Mouse (Mus musculus) limb, embryonic 11.5 days (tissue): ENCODE results near the gene Il17ra. TPM values are rescaled to one million over a fixed set of nuclear protein-coding genes. Genes with fewer than 3 reads are reported as not detected.

Experiments
- ATAC-seq: fragments of 200-750 bp; cut with Nextera tagmentation; 2 replicates; pipeline ENCODE4 v1.8.0; 2017; ENCODE audit warnings: low read depth; ENCODE audit not compliant: insufficient number of reproducible peaks, low FRiP score, low TSS enrichment
- DNase-seq: peaks from one replicate; pipeline ENCODE4 v3.0.0-alpha.2; 2015; ENCODE audit warnings: low spot score
- H3K27ac ChIP-seq: fragments of 300-500 bp; sonication (generic); replicated peaks from 2 replicates; pipeline ENCODE4 v1.5.1; 2014; ENCODE audit warnings: low read depth, mild to moderate bottlenecking, low read length
- H3K27me3 ChIP-seq: fragments of 300-500 bp; sonication (generic); 2 replicates; pipeline ENCODE4 v1.6.1; 2014; ENCODE audit warnings: mild to moderate bottlenecking, low read length, mixed read lengths; ENCODE audit not compliant: control insufficient read depth, insufficient read depth
- H3K36me3 ChIP-seq: fragments of 300-500 bp; sonication (generic); 2 replicates; pipeline ENCODE4 v1.6.1; 2014; ENCODE audit warnings: mild to moderate bottlenecking, low read length, moderate library complexity, mixed read lengths; ENCODE audit not compliant: control insufficient read depth, insufficient read depth
- H3K4me1 ChIP-seq: fragments of 300-500 bp; sonication (generic); 2 replicates; pipeline ENCODE4 v1.6.1; 2014; ENCODE audit warnings: low read length, mixed read lengths; ENCODE audit not compliant: control insufficient read depth, insufficient read depth
- H3K4me2 ChIP-seq: fragments of 300-500 bp; sonication (generic); 2 replicates; pipeline ENCODE4 v1.6.1; 2014; ENCODE audit warnings: low read depth, mild to moderate bottlenecking, moderate library complexity; ENCODE audit not compliant: severe bottlenecking
- H3K4me3 ChIP-seq: fragments of 300-500 bp; sonication (generic); 2 replicates; pipeline ENCODE4 v1.5.1; 2014; ENCODE audit warnings: low read depth, low read length
- H3K9ac ChIP-seq: fragments of 300-500 bp; sonication (generic); 2 replicates; pipeline ENCODE4 v1.6.1; 2014; ENCODE audit warnings: mild to moderate bottlenecking, low read length
- H3K9me3 ChIP-seq: fragments of 300-500 bp; sonication (generic); 2 replicates; pipeline ENCODE4 v1.6.1; 2016; ENCODE audit warnings: low read length; ENCODE audit not compliant: control insufficient read depth
- WGBS: fragments of 180-500 bp; shearing (Covaris S2); extraction: QIAGEN DNeasy Blood & Tissue Kit; methylation state at CpG from one replicate; pipeline ENCODE4 v1.1.7; 2014; 5-methylcytosine and 5-hydroxymethylcytosine counted together
- polyA plus RNA-seq: library from polyadenylated mRNA; unstranded; fragments of >200 nt; fragmentation: Nextera tagmentation; extraction: Ambion mirVana; gene quantifications from 2 replicates; pipeline ENCODE4 v1.2.1, GENCODE M21; 2014

Gene Il17ra
- polyA plus RNA-seq, 1 experiment from 2014 or later: 1.9 TPM

- no peaks in the 10 kb centered on the region for H3K36me3 ChIP-seq
- ATAC-seq: no peak
These were observed 3.7 kb downstream of the Il17ra start for GRCm38 (mm10) chr6:120466609-120467329.

DNA sequence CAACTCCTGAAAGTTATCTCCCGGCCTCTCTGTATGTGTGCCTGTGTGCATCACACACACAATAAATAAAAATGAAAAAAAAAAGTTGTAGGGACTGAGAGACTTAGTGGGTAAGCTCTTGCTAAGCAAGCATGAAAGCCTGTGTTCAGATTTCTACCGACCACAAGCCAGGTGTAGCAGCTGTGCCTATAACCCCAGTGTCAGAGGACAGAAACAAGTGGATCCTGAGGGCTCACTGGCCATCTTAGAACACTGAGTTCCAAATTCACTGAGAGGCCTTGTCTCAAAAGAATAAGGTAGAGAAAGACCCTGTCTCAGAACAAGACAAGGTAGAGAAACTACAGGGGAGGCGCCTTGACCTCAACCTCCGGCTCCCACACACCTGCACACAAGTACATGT lies 5.2 kb downstream of the Il17ra start:
- 94% methylated on average over 4 of the region's 4 CpGs for WGBS
- Histone ChIP-seq H3K36me3 (no peaks in the 10 kb centered on the region), H3K27ac (no peak overlapping the region), H3K4me2 (no peak overlapping the region), H3K27me3 (peaks cover 15% of the 10 kb centered on the region), H3K9me3 (no peaks in the 10 kb centered on the region), H3K9ac (no peak overlapping the region), H3K4me1 (peaks cover 12% of the 10 kb centered on the region), H3K4me3 (no peak overlapping the region)
- no peak for DNase-seq
- ATAC-seq: no peak

More at GRCm38 (mm10) chr6:120466609-120467329, 3.7 kb downstream of the Il17ra start:
- Histone ChIP-seq H3K27me3 (peaks cover 29% of the 10 kb centered on the region), H3K4me2 (no peak overlapping the region), H3K9ac (no peak overlapping the region), H3K9me3 (no peaks in the 10 kb centered on the region), H3K4me3 (no peak overlapping the region), H3K4me1 (peaks cover 9% of the 10 kb centered on the region), H3K27ac (no peak overlapping the region)
- 77% methylated on average over 10 of the region's 10 CpGs for whole genome bisulfite sequencing
- DNase-seq: no peak

DNA sequence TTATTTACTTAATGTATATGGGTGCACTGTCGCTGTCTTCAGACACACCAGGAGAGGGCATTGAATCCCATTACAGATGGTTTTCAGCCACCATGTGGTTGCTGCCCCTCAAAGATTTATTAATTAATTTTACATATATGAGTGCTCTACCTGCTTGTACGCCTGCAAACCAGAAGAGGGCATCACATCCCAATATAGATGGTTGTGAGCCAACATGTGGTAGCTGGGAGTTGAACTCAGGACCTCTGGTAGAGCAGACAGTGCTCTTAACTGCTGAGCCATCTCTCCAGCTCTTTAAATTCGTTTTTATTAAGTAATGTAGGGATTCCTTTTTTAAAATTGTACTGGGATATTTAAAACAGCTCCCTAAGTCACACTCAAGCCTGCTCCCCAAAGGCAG lies 6.2 kb downstream of the Il17ra start:
- Histone ChIP-seq H3K9ac (no peak overlapping the region), H3K36me3 (no peaks in the 10 kb centered on the region), H3K27me3 (peaks cover 5% of the 10 kb centered on the region; the same call in 1 of the 2 replicates), H3K27ac (no peak overlapping the region), H3K4me2 (no peak overlapping the region), H3K4me1 (peaks cover 6% of the 10 kb centered on the region), H3K4me3 (no peak overlapping the region), H3K9me3 (no peaks in the 10 kb centered on the region)
- no peak for DNase-seq
- no peak for ATAC-seq
- 64% methylated on average over 3 of the region's 3 CpGs for WGBS

- Histone ChIP-seq H3K4me2 (no peak overlapping the region), H3K27ac (no peak overlapping the region)
These were observed 6.7 kb downstream of the Il17ra start for GRCm38 (mm10) chr6:120469770-120470169.

GRCm38 (mm10) chr6:120470666-120471065 lies 7.6 kb downstream of the Il17ra start:
- 80% methylated on average over 1 of the region's 1 CpGs for WGBS
- no peak overlapping the region for H3K27ac ChIP-seq
- no peak for DNase-seq
- no peaks in the 10 kb centered on the region for H3K27me3 ChIP-seq
- H3K4me3 ChIP-seq: no peak overlapping the region
- H3K9ac ChIP-seq: no peak overlapping the region
- ATAC-seq: no peak
- peaks cover 6% of the 10 kb centered on the region; the same call in 1 of the 2 replicates for H3K4me1 ChIP-seq
- H3K4me2 ChIP-seq: no peak overlapping the region
- no peaks in the 10 kb centered on the region for H3K36me3 ChIP-seq
- H3K9me3 ChIP-seq: no peaks in the 10 kb centered on the region

More at GRCm38 (mm10) chr6:120469770-120470169, 6.7 kb downstream of the Il17ra start:
- Histone ChIP-seq H3K4me1 (peaks cover 6% of the 10 kb centered on the region; the same call in 1 of the 2 replicates), H3K9me3 (no peaks in the 10 kb centered on the region), H3K4me3 (no peak overlapping the region), H3K36me3 (no peaks in the 10 kb centered on the region), H3K9ac (no peak overlapping the region), H3K27me3 (peaks cover 1% of the 10 kb centered on the region; the same call in 1 of the 2 replicates)
- ATAC-seq: no peak
- no peak for DNase-seq

DNA sequence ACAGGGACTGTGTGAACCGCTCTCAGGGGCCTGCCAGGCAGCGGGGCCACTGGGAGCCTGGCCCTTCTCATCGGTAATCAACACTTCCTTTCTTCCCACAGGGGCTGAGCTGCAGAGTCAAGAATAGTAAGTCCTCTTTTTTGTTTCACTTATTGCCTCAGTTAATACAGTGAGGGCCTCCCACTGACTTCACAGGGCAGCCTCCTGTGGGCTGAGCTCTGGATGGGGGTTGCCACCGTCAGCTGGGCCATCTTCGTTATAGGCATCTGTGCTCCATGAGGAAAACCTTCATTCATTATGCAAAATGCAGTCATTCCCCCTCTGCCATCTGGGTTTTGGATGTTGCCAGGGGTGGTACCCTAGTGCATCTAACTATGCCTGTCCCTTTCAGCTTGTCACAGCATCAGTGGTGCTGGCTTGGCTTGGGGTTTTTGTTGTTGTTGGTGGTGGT lies 9.0 kb downstream of the Il17ra start:
- no peak for DNase-seq
- Histone ChIP-seq H3K36me3 (no peaks in the 10 kb centered on the region), H3K27ac (no peak overlapping the region), H3K4me3 (no peak overlapping the region), H3K9ac (no peak overlapping the region), H3K4me2 (no peak overlapping the region), H3K9me3 (no peaks in the 10 kb centered on the region), H3K27me3 (no peaks in the 10 kb centered on the region), H3K4me1 (peaks cover 6% of the 10 kb centered on the region; the same call in 1 of the 2 replicates)
- ATAC-seq: no peak
- WGBS: 10% methylated on average over 5 of the region's 5 CpGs

DNA sequence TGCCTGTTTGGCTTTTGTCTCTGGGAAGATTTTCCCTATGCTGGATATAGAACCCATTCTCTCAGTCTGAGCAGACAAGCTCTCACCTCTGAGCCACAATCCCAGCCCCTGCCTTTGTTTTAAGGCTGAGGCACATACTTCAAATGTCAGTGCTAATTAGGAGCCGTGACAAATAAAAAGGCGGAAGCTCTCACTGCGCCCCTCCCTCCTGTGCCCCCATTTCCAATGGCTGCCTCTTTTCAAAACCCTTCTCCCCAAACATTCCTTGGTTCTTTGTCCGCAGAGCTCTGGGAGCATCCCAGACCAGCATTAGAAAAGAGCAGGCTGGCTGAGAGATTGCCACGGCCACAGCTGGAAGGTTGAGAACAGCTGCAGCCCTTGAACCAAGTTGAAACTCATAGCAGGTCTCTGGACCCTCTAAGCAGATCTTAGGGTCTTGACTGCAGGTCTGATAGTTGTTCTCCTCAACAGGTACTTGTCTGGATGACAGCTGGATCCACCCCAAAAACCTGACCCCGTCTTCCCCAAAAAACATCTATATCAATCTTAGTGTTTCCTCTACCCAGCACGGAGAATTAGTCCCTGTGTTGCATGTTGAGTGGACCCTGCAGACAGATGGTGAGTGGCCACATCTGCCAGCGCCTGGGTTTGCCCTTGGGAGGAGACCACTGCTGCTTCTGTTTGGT lies 9.6 kb downstream of the Il17ra start:
- H3K4me3 ChIP-seq: no peak overlapping the region
- H3K9me3 ChIP-seq: no peaks in the 10 kb centered on the region
- peaks cover 6% of the 10 kb centered on the region; the same call in 1 of the 2 replicates for H3K4me1 ChIP-seq
- DNase-seq (no peak), ATAC-seq (no peak)
- H3K9ac ChIP-seq: no peak overlapping the region
- no peaks in the 10 kb centered on the region for H3K27me3 ChIP-seq
- 21% methylated on average over 8 of the region's 8 CpGs for WGBS
- no peak overlapping the region for H3K27ac ChIP-seq
- no peaks in the 10 kb centered on the region for H3K36me3 ChIP-seq
- no peak overlapping the region for H3K4me2 ChIP-seq

DNA sequence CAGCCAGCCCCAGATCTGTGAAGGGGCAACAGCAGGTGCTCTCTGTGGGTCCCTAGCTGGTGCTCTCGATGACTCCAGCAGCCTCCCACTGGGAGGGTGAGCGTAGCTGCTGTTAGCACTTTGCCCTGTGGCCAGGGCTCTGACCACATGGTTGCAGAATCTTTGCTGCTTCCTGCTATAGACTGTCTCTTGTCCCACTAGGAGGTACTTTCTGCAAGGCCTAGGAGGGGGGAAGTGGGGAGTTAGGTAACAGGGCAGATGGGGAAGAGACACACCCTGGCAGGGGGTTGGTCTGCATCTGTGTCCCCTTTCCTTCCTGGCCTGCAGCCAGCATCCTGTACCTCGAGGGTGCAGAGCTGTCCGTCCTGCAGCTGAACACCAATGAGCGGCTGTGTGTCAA lies 10.4 kb downstream of the Il17ra start:
- H3K4me1 ChIP-seq: peaks cover 6% of the 10 kb centered on the region; the same call in 1 of the 2 replicates
- no peaks in the 10 kb centered on the region for H3K36me3 ChIP-seq
- no peak overlapping the region for H3K9ac ChIP-seq
- no peaks in the 10 kb centered on the region for H3K27me3 ChIP-seq
- no peaks in the 10 kb centered on the region for H3K9me3 ChIP-seq
- no peak overlapping the region for H3K27ac ChIP-seq
- no peak overlapping the region for H3K4me2 ChIP-seq
- ATAC-seq (no peak), DNase-seq (no peak)
- no peak overlapping the region for H3K4me3 ChIP-seq
- WGBS: 54% methylated on average over 5 of the region's 5 CpGs
